Mouse (Mus musculus) limb, embryonic 12.5 days (tissue): ENCODE data around the gene Gpr137. TPM values are rescaled to one million over a fixed set of nuclear protein-coding genes. Genes with fewer than 3 reads are reported as not detected.
A peak's percentile ranks its signal among the peaks of the same experiment; 100 is the strongest.

Experiments used
- ATAC-seq: fragments of 200-750 bp; cut with Nextera tagmentation; 2 replicates; pipeline ENCODE4 v1.8.0; 2017; ENCODE audit warnings: low read depth, moderate TSS enrichment; ENCODE audit not compliant: insufficient number of reproducible peaks, insufficient read depth, low FRiP score, low TSS enrichment
- H3K27ac ChIP-seq: fragments of 300-500 bp; sonication (generic); 2 replicates; pipeline ENCODE4 v1.5.1; 2016; ENCODE audit warnings: mild to moderate bottlenecking, moderate library complexity
- H3K27me3 ChIP-seq: fragments of 300-500 bp; sonication (generic); 2 replicates; pipeline ENCODE4 v1.6.1; 2016; ENCODE audit warnings: mild to moderate bottlenecking, moderate library complexity
- H3K36me3 ChIP-seq: fragments of 300-500 bp; sonication (generic); 2 replicates; pipeline ENCODE4 v1.6.1; 2016; ENCODE audit warnings: mild to moderate bottlenecking, moderate library complexity
- H3K4me1 ChIP-seq: fragments of 300-500 bp; sonication (generic); replicated peaks from 2 replicates; pipeline ENCODE4 v1.6.1; 2016
- H3K4me2 ChIP-seq: fragments of 300-500 bp; sonication (generic); 2 replicates; pipeline ENCODE4 v1.6.1; 2016; ENCODE audit warnings: mild to moderate bottlenecking, moderate library complexity
- H3K4me3 ChIP-seq: fragments of 300-500 bp; sonication (generic); replicated peaks from 2 replicates; pipeline ENCODE4 v1.5.1; 2016; ENCODE audit warnings: mild to moderate bottlenecking
- H3K9ac ChIP-seq: fragments of 300-500 bp; sonication (generic); replicated peaks from 2 replicates; pipeline ENCODE4 v1.6.1; 2016; ENCODE audit warnings: mild to moderate bottlenecking, moderate library complexity
- H3K9me3 ChIP-seq: fragments of 300-500 bp; sonication (generic); 2 replicates; pipeline ENCODE4 v1.6.1; 2016; ENCODE audit warnings: mild to moderate bottlenecking, moderate library complexity
- WGBS: fragments of 180-500 bp; shearing (Covaris S2); methylation state at CpG from one replicate; pipeline ENCODE4 v1.1.7; 2016; 5-methylcytosine and 5-hydroxymethylcytosine counted together
- polyA plus RNA-seq: library from polyadenylated mRNA; unstranded; fragments of >200 nt; fragmentation: Nextera tagmentation; extraction: Ambion mirVana; gene quantifications from 2 replicates; pipeline ENCODE4 v1.2.1, GENCODE M21; 2016

The Gpr137 gene
- polyA plus RNA-seq, 1 experiment from 2014 or later: 23.8 TPM

GRCm38 (mm10) chr19:6980381-6981093, 38.3 kb upstream of the Gpr137 start, which contains the start of gene Fkbp2:
Gene Fkbp2 (minus strand): TSS chr19:6980501.
- WGBS: 2% methylated on average over 38 of the region's 38 CpGs
- Histone ChIP-seq H3K9ac (peak within 1 kb of the TSS; percentile 80), H3K27me3 (no peaks in the 10 kb centered on the region), H3K4me1 (peaks cover 45% of the 10 kb centered on the region), H3K4me2 (peak within 1 kb of the TSS; percentile 80), H3K4me3 (peak within 1 kb of the TSS; percentile 67), H3K36me3 (peaks cover 56% of the 10 kb centered on the region), H3K9me3 (no peaks in the 10 kb centered on the region), H3K27ac (peak within 1 kb of the TSS; percentile 92)
- ATAC-seq: peak; percentile 83

GRCm38 (mm10) chr19:6979486-6980380, 37.5 kb upstream of the Gpr137 start:
- H3K4me3 ChIP-seq: peak overlapping the region; percentile 67
- H3K27me3 ChIP-seq: no peaks in the 10 kb centered on the region
- H3K9me3 ChIP-seq: no peaks in the 10 kb centered on the region
- peak overlapping the region; percentile 80 for H3K9ac ChIP-seq
- peak overlapping the region; percentile 92 for H3K27ac ChIP-seq
- H3K4me1 ChIP-seq: peaks cover 45% of the 10 kb centered on the region
- peaks cover 48% of the 10 kb centered on the region for H3K36me3 ChIP-seq
- ATAC-seq: peak; percentile 86
- under 1% methylated on average over 58 of the region's 59 CpGs for WGBS
- H3K4me2 ChIP-seq: peak overlapping the region; percentile 80

- peaks cover 44% of the 10 kb centered on the region for H3K36me3 ChIP-seq
- H3K9ac ChIP-seq: peak overlapping the region; percentile 66
Observed at GRCm38 (mm10) chr19:6979001-6979479, 36.8 kb upstream of the Gpr137 start.

GRCm38 (mm10) chr19:6978639-6978974, 36.3 kb upstream of the Gpr137 start:
- peaks cover 39% of the 10 kb centered on the region for H3K36me3 ChIP-seq
- no peaks in the 10 kb centered on the region for H3K27me3 ChIP-seq
- peak overlapping the region; percentile 80 for H3K4me2 ChIP-seq
- H3K9ac ChIP-seq: 0 out of 2 replicates have a peak overlapping the region, but pooled peaks have one; percentile 18
- no peak for ATAC-seq
- peak overlapping the region; percentile 41; the same call in 1 of the 2 replicates for H3K27ac ChIP-seq
- H3K4me1 ChIP-seq: peaks cover 50% of the 10 kb centered on the region
- 56% methylated on average over 3 of the region's 3 CpGs for WGBS
- no peaks in the 10 kb centered on the region for H3K9me3 ChIP-seq
- peak overlapping the region; percentile 67 for H3K4me3 ChIP-seq

More at GRCm38 (mm10) chr19:6979001-6979479, 36.8 kb upstream of the Gpr137 start:
- 0 out of 2 replicates have a peak, but pooled peaks have one; percentile 1 for ATAC-seq
- Histone ChIP-seq H3K27me3 (no peaks in the 10 kb centered on the region), H3K4me1 (peaks cover 46% of the 10 kb centered on the region), H3K4me2 (peak overlapping the region; percentile 80), H3K4me3 (peak overlapping the region; percentile 67), H3K9me3 (no peaks in the 10 kb centered on the region), H3K27ac (peak overlapping the region; percentile 62; the same call in 1 of the 2 replicates)
- WGBS: 15% methylated on average over 11 of the region's 11 CpGs

GRCm38 (mm10) chr19:6977759-6978638, 35.7 kb upstream of the Gpr137 start:
- peak overlapping the region; percentile 80; the same call in 1 of the 2 replicates for H3K4me2 ChIP-seq
- H3K9me3 ChIP-seq: no peaks in the 10 kb centered on the region
- H3K9ac ChIP-seq: 0 out of 2 replicates have a peak overlapping the region, but pooled peaks have one; percentile 18
- H3K4me1 ChIP-seq: peaks cover 53% of the 10 kb centered on the region
- no peak for ATAC-seq
- H3K36me3 ChIP-seq: peaks cover 35% of the 10 kb centered on the region
- H3K27ac ChIP-seq: peak overlapping the region; percentile 41; the same call in 1 of the 2 replicates
- H3K4me3 ChIP-seq: 0 out of 2 replicates have a peak overlapping the region, but pooled peaks have one; percentile 67
- WGBS: 81% methylated on average over 13 of the region's 13 CpGs
- H3K27me3 ChIP-seq: no peaks in the 10 kb centered on the region; the same call in 1 of the 2 replicates

GRCm38 (mm10) chr19:6975537-6976521, 33.5 kb upstream of the Gpr137 start, which contains the start of gene Plcb3:
Gene Plcb3 (minus strand): TSS chr19:6976470.
- 0% methylated on average over 16 of the region's 16 CpGs for WGBS
- Histone ChIP-seq H3K4me1 (peaks cover 58% of the 10 kb centered on the region), H3K4me2 (peak within 1 kb of the TSS; percentile 95), H3K4me3 (peak within 1 kb of the TSS; percentile 71), H3K9me3 (no peaks in the 10 kb centered on the region), H3K9ac (peak within 1 kb of the TSS; percentile 85), H3K36me3 (peaks cover 23% of the 10 kb centered on the region), H3K27ac (peak within 1 kb of the TSS; percentile 86), H3K27me3 (peaks cover 5% of the 10 kb centered on the region)
- no peak for ATAC-seq

GRCm38 (mm10) chr19:6974211-6975205, 32.2 kb upstream of the Gpr137 start, which contains the start of gene Ppp1r14b:
Gene Ppp1r14b (plus strand): TSS chr19:6974968.
- peaks cover 10% of the 10 kb centered on the region for H3K27me3 ChIP-seq

GRCm38 (mm10) chr19:6973581-6974190, 31.4 kb upstream of the Gpr137 start:
- Histone ChIP-seq H3K9ac (peak overlapping the region; percentile 85), H3K36me3 (peaks cover 23% of the 10 kb centered on the region), H3K9me3 (no peaks in the 10 kb centered on the region), H3K27ac (no peak overlapping the region), H3K4me1 (peaks cover 68% of the 10 kb centered on the region), H3K4me3 (peak overlapping the region; percentile 71), H3K27me3 (peaks cover 10% of the 10 kb centered on the region), H3K4me2 (peak overlapping the region; percentile 95)
- no peak for ATAC-seq
- 33% methylated on average over 12 of the region's 12 CpGs for WGBS

More at GRCm38 (mm10) chr19:6974211-6975205, 32.2 kb upstream of the Gpr137 start, which contains the start of gene Ppp1r14b:
- H3K4me1 ChIP-seq: peaks cover 68% of the 10 kb centered on the region
- H3K27ac ChIP-seq: peak within 1 kb of the TSS; percentile 86
- peak within 1 kb of the TSS; percentile 71 for H3K4me3 ChIP-seq
- H3K9ac ChIP-seq: peak within 1 kb of the TSS; percentile 85
- no peaks in the 10 kb centered on the region for H3K9me3 ChIP-seq
- peaks cover 23% of the 10 kb centered on the region for H3K36me3 ChIP-seq
- peak within 1 kb of the TSS; percentile 95 for H3K4me2 ChIP-seq
- under 1% methylated on average over 65 of the region's 84 CpGs for WGBS
- ATAC-seq: peak; percentile 40
